Mouse (Mus musculus): Measurements from ENCODE around the gene Pou5f1. TPM values are rescaled to one million over a fixed set of nuclear protein-coding genes. Genes with fewer than 3 reads are reported as not detected.
A peak's percentile ranks its signal among the peaks of the same experiment; 100 is the strongest.
"Not testable (repeated sequence)": the region's sequence is repeated elsewhere in the genome, so short reads cannot be mapped to it uniquely, and the experiment has no call there.

Pou5f1 gene
- not detected in 2 replicates for polyA plus RNA-seq (2016; fragmentation: Nextera tagmentation; extraction: Ambion mirVana)

DNA sequence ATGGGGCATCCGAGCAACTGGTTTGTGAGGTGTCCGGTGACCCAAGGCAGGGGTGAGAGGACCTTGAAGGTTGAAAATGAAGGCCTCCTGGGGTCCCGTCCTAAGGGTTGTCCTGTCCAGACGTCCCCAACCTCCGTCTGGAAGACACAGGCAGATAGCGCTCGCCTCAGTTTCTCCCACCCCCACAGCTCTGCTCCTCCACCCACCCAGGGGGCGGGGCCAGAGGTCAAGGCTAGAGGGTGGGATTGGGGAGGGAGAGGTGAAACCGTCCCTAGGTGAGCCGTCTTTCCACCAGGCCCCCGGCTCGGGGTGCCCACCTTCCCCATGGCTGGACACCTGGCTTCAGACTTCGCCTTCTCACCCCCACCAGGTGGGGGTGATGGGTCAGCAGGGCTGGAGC lies at the start of gene Pou5f1:
TSS of gene Pou5f1 (plus strand) at position 243 of the 400 bp plus-strand sequence.
- no peak for ATAC-seq
- H3K36me3 ChIP-seq, result no peaks in the 10 kb centered on the region
- 34% methylated on average over 13 of the region's 13 CpGs for WGBS (ENCODE audit: insufficient replicate concordance)
- H3K27me3 ChIP-seq (replicated peaks), result peaks cover 80% of the 10 kb centered on the region
- H3K4me2 ChIP-seq, result no peak within 1 kb of the TSS
- H3K9ac ChIP-seq, result 0 out of 2 replicates have a peak within 1 kb of the TSS, but pooled peaks have one; percentile 18
- no peaks in the 10 kb centered on the region for H3K9me3 ChIP-seq (replicated peaks)
- H3K4me3 ChIP-seq, result no peak within 1 kb of the TSS
- no peaks in the 10 kb centered on the region for H3K4me1 ChIP-seq
- no peak within 1 kb of the TSS for H3K27ac ChIP-seq

DNA sequence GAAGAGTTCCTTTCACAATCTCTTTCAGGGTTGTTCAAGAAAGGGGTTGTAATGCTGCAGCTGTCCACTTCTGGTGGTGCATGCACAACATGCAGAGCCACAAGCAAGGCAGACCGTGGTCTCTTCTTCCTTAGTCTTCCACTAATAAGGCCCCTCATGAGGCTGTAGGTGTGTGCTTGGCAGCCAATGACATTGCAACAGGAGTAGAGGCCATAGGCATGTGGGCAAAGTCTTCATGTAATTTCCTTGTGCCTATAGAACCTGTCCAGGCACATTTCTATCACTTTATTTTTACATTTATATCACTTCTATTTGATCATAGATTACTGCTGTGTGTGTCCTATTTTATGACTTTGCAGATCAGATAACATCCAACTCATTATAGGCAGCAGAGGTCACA lies 47.6 kb upstream of the Pou5f1 start:
- not testable (repeated sequence) for ATAC-seq; H3K9me3 ChIP-seq (replicated peaks); H3K27me3 ChIP-seq (replicated peaks); H3K4me3 ChIP-seq; H3K4me2 ChIP-seq; H3K27ac ChIP-seq; H3K36me3 ChIP-seq; H3K4me1 ChIP-seq; H3K9ac ChIP-seq
- no CpG with 5 or more reads among the region's 1 CpGs for whole genome bisulfite sequencing (ENCODE audit: insufficient replicate concordance)

DNA sequence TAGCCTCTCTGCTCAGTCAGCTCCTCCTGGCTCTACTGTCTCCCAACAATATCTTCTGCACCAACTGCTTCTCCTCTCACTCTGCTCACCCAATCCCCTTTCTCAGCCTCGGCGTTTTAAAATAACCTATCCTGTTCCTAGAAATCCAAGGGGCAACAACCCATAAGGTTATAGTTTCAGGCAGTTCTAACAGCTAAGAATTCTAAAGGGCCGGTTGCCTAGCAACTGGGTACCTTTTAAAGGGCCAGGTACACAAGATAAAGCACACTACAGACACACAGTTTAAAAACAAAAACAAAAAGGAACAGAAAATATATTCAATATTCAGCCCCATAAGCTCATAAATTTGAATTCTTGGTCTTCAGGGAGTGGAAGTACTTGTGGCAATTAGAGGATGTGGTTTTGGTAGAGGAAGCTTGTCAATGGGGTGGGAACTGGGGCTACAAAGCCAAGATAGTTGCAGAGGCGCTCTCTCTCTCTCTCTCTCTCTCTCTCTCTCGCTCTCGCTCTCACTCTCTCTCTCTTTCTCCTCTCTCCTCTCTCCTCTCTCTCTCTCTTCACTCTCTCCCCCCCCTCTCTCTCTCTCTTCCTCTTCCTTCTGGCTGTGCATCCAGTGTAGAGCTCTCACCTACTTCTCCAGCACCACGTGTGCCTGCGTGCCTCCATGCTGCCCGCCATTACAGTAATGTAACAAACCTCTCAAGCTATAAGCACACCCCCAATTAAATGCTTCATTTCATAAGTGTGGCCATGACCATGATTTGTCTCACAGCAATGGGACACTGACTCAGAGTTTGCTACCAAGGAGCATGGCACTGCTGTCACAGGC lies 45.1 kb upstream of the Pou5f1 start:
- not testable (repeated sequence) for H3K4me2 ChIP-seq; ATAC-seq; H3K27me3 ChIP-seq (replicated peaks); H3K27ac ChIP-seq; H3K36me3 ChIP-seq; H3K4me3 ChIP-seq; H3K4me1 ChIP-seq; H3K9me3 ChIP-seq (replicated peaks); H3K9ac ChIP-seq
- no CpG with 5 or more reads among the region's 9 CpGs for WGBS (ENCODE audit: insufficient replicate concordance)

DNA sequence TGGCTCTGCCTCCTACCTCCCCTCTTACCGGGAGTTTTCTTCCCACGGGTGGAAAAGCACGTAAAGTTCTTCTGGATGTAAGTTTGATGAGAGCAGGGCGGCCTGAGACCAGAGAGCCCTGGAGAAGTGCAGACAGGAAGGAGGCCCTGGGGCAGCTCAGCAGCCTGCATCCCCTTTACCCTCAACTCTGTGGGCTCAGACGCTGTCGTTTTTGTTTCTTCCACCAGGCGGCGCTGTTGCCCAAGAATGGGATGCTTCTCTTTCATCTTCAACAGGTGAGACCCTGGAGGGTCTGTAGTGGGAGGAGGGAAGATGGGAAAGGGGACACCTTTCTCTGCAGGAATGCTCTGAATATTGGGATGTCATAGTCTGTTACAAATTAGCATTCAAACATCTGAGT lies 40.2 kb upstream of the Pou5f1 start:
- H3K4me3 ChIP-seq; H3K27ac ChIP-seq; H3K9me3 ChIP-seq (replicated peaks); H3K36me3 ChIP-seq; H3K4me2 ChIP-seq; H3K9ac ChIP-seq; ATAC-seq; H3K4me1 ChIP-seq: not testable (repeated sequence)
- peaks cover 28% of the 10 kb centered on the region for H3K27me3 ChIP-seq (replicated peaks)
- WGBS (ENCODE audit: insufficient replicate concordance), result 4% methylated on average over 8 of the region's 8 CpGs

DNA sequence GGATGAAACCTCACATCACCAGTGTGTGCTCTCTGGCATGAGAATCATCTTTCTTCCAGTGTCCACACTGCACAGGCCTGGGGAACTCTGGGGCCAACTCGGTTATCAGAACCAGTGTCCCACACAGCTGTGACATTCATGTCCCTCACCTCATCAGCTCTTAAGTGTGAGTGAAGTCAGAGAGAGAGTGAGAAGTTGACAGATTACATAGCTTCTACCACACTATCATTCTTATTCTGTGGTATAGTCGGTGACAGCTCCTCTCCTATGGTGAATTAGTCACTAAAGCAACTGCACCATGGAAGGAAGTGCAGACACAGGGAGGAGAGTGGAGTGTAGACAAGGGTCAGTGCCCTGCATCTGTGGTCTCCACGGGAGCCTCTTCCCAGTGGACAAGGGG lies 36.9 kb upstream of the Pou5f1 start:
- not testable (repeated sequence) for H3K27ac ChIP-seq; H3K4me2 ChIP-seq; ATAC-seq; H3K4me3 ChIP-seq; H3K9ac ChIP-seq; H3K36me3 ChIP-seq; H3K4me1 ChIP-seq; H3K9me3 ChIP-seq (replicated peaks)
- peaks cover 44% of the 10 kb centered on the region for H3K27me3 ChIP-seq (replicated peaks)
- 46% methylated on average over 3 of the region's 3 CpGs for WGBS (ENCODE audit: insufficient replicate concordance)

DNA sequence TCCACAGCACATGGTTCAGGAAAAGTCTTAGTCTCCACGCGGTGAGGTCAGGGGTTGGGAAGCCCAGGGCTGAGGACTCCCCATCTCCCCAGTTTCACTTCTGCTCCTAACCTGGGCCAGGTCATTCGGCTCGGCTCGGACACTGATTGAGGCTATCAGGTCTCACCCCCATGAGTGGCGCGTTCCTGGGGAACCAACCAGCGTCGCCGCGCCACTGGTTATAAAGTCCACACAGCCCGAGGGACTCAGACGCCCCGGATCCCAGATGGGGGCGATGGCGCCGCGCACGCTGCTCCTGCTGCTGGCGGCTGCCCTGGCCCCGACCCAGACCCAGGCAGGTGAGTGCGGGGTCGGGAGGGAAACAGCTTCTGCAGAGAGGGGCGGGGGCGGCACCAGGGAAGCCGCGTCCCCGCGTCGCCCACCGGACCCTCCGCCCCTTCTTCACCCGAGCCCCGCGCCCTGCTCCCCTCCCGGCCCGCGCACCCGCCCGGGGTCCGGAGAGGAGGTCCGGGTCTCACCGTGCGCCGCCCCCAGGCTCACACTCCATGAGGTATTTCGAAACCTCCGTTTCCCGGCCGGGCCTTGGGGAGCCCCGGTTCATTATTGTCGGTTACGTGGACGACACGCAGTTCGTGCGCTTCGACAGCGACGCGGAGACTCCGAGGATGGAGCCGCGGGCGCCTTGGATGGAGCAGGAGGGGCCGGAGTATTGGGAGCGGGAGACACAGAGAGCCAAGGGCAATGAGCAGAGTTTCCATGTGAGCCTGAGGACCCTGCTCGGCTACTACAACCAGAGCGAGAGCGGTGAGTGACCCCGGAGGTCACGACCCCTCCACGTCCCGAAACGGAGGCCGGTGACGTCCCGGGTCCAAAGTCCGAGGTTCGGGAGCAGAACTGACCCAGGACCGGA lies 35.7 kb upstream of the Pou5f1 start, which contains the start of gene H2-Q10:
TSS of gene H2-Q10 (plus strand) at position 248 of the 910 bp plus-strand sequence.
- H3K27ac ChIP-seq, result peak within 1 kb of the TSS; percentile 52

DNA sequence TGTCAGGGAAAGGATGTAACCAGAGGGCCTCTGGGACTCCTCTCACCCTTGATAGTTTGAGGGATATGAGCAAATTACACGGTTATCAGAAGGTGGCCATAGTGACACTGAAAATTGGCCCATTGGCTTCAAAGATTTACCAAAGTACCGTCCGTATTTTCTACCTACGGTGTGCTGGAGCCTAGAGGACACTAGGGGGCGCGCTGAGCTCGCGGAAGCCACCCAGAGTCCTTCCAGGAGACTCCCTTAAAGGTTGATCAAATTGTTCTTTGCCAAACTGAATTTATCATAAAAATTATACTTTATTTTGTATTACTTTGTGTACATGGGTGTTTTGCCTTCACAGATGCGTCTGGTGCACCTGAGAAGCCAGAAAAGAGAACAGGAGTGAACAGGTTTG lies 21.8 kb upstream of the Pou5f1 start:
- Histone ChIP-seq H3K36me3 (no peaks in the 10 kb centered on the region), H3K9ac (no peak overlapping the region), H3K27ac (no peak overlapping the region), H3K4me2 (no peak overlapping the region), H3K9me3 (replicated peaks) (no peaks in the 10 kb centered on the region), H3K4me3 (no peak overlapping the region), H3K27me3 (replicated peaks) (peaks cover 11% of the 10 kb centered on the region), H3K4me1 (no peaks in the 10 kb centered on the region)
- 1% methylated on average over 9 of the region's 9 CpGs for WGBS (ENCODE audit: insufficient replicate concordance)
- ATAC-seq, result no peak

More for the DNA sequence above, 35.7 kb upstream of the Pou5f1 start, which contains the start of gene H2-Q10:
- Histone ChIP-seq H3K4me3 (peak within 1 kb of the TSS; percentile 35), H3K9ac (no peak within 1 kb of the TSS), H3K36me3 (no peaks in the 10 kb centered on the region; the same call in 1 of the 2 replicates), H3K4me1 (no peaks in the 10 kb centered on the region), H3K27me3 (replicated peaks) (peaks cover 45% of the 10 kb centered on the region), H3K9me3 (replicated peaks) (no peaks in the 10 kb centered on the region), H3K4me2 (peak within 1 kb of the TSS; percentile 50)
- 3% methylated on average over 70 of the region's 80 CpGs for WGBS (ENCODE audit: insufficient replicate concordance)
- peak; percentile 74 for ATAC-seq

DNA sequence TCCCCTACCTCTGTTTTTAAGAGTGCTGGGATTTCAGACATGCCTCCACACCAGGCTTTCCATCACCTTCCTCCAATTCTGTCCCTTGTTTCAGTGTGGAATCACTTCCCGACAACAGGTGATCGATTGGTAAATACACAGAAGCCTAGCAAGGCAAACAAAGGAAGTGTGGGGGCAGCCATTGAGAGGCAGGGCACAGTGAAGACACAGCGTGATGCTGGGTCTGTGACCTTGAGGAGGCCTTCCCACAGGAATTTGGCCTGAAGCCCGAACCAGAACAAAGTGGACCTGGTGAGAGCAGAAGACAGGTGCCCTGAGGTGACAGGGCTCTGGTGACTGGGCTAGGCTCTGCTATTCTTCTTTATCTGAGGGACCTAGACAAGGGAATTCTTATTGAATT lies 20.1 kb upstream of the Pou5f1 start:
- no peak for ATAC-seq
- no peak overlapping the region for H3K4me2 ChIP-seq
- no peaks in the 10 kb centered on the region for H3K9me3 ChIP-seq (replicated peaks)
- peaks cover 19% of the 10 kb centered on the region for H3K27me3 ChIP-seq (replicated peaks)
- no peaks in the 10 kb centered on the region for H3K4me1 ChIP-seq
- WGBS (ENCODE audit: insufficient replicate concordance), result 55% methylated on average over 4 of the region's 4 CpGs
- no peak overlapping the region for H3K9ac ChIP-seq
- no peaks in the 10 kb centered on the region for H3K36me3 ChIP-seq
- no peak overlapping the region for H3K4me3 ChIP-seq
- H3K27ac ChIP-seq, result no peak overlapping the region

DNA sequence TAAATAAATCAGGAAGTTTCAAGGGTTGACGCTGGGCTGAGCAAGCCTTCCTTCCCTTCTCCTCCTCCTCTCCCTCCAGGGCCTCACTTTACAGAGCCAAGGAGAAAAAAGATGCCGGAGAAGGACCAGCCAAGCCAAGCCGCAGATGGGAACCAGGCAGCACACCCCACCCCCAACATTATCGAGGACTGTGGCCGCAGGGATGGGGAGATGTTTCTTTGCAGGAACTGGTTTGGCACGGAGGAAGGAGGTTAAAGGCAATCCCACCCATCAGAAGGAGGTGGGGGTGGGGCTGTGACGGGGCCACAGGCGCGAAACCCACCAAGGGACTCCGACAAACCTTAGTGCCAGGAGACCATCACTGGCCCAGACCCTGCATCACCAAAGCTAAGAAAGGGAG lies 19.1 kb upstream of the Pou5f1 start:
- Histone ChIP-seq H3K9me3 (replicated peaks) (no peaks in the 10 kb centered on the region), H3K4me3 (no peak overlapping the region), H3K27me3 (replicated peaks) (peaks cover 22% of the 10 kb centered on the region), H3K27ac (no peak overlapping the region), H3K36me3 (no peaks in the 10 kb centered on the region), H3K4me1 (no peaks in the 10 kb centered on the region), H3K9ac (no peak overlapping the region), H3K4me2 (no peak overlapping the region)
- 26% methylated on average over 10 of the region's 10 CpGs for WGBS (ENCODE audit: insufficient replicate concordance)
- ATAC-seq, result no peak

DNA sequence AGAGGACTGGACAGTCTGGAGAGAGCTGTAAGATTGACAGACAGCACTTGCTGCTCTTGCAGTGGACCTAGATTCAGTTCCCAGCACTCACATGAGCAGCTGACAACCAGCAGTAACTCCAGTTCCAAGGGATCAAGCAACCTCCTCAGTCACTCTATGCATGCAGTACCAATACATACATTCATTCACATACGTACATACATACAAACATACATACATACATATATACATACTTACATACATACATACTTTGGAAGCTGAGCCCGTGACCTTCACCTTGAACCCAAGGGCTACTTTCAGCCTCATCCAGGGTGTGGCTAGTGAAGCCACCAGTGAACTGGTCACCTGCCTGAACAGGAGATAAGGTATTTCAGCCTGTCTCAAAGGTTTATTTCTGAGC lies 17.8 kb upstream of the Pou5f1 start:
- H3K9ac ChIP-seq, result no peak overlapping the region
- no peak overlapping the region for H3K4me3 ChIP-seq
- no peak overlapping the region for H3K27ac ChIP-seq
- no peaks in the 10 kb centered on the region for H3K4me1 ChIP-seq
- H3K36me3 ChIP-seq, result no peaks in the 10 kb centered on the region
- H3K4me2 ChIP-seq, result no peak overlapping the region
- no peaks in the 10 kb centered on the region for H3K9me3 ChIP-seq (replicated peaks)
- no peak for ATAC-seq
- WGBS (ENCODE audit: insufficient replicate concordance), result 68% methylated on average over 2 of the region's 2 CpGs
- H3K27me3 ChIP-seq (replicated peaks), result peaks cover 22% of the 10 kb centered on the region

DNA sequence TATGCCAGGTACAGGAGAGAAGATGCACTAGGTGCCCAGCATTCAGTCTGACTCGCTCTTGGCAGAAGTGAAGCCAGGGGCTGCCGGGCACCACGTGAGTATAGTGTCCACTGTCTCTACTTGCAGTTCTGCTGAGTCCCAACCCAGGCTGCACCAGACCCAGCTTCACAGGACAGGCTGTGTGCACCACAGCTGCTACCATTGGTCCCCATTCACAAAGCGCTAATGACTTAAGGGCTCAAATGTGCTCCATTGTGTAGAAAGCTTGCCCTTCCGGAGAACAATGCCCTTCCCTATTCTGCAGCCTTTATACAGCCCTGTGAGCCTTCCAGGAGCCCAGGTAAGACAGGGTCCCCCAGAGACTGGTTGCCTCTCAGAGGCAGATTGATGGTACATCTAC lies 15.5 kb upstream of the Pou5f1 start:
- H3K27me3 ChIP-seq (replicated peaks), result peaks cover 19% of the 10 kb centered on the region
- no peak overlapping the region for H3K9ac ChIP-seq
- no peaks in the 10 kb centered on the region for H3K9me3 ChIP-seq (replicated peaks)
- H3K27ac ChIP-seq, result no peak overlapping the region
- no peaks in the 10 kb centered on the region for H3K36me3 ChIP-seq
- 63% methylated on average over 5 of the region's 5 CpGs for WGBS (ENCODE audit: insufficient replicate concordance)
- no peak overlapping the region for H3K4me2 ChIP-seq
- ATAC-seq, result no peak
- no peak overlapping the region for H3K4me3 ChIP-seq
- no peaks in the 10 kb centered on the region for H3K4me1 ChIP-seq

DNA sequence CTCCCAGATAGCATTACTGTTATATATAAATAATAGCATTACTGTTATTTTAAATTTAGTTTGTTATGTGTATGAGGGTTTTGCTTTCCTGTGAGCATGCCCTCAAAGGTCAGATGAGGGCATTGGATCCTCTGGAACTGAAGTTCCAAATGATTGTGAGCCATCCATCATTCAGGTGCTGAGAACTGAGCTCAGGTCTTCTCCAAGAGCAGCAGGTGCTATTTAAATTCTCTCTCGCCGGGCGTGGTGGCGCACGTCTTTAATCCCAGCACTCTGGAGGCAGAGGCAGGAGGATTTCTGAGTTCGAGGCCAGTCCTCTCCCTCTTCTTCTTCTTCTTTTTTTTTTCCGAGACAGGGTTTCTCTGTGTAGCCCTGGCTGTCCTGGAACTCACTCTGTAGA lies 8.7 kb upstream of the Pou5f1 start:
- no peak for ATAC-seq
- no peaks in the 10 kb centered on the region for H3K4me1 ChIP-seq
- no peak overlapping the region for H3K27ac ChIP-seq
- H3K4me3 ChIP-seq, result no peak overlapping the region
- 73% methylated on average over 7 of the region's 7 CpGs for WGBS (ENCODE audit: insufficient replicate concordance)
- no peaks in the 10 kb centered on the region for H3K36me3 ChIP-seq
- H3K9ac ChIP-seq, result no peak overlapping the region
- no peaks in the 10 kb centered on the region for H3K9me3 ChIP-seq (replicated peaks)
- no peak overlapping the region for H3K4me2 ChIP-seq
- peaks cover 5% of the 10 kb centered on the region; the same call in 1 of the 2 replicates for H3K27me3 ChIP-seq (replicated peaks)

All from liver, embryonic 12.5 days (tissue).